Mouse (Mus musculus) heart, postnatal 0 days (tissue): ENCODE results near the gene Clca4b. TPM values are rescaled to one million over a fixed set of nuclear protein-coding genes. Genes with fewer than 3 reads are reported as not detected.
"Not testable (repeated sequence)": the region's sequence is repeated elsewhere in the genome, so short reads cannot be mapped to it uniquely, and the experiment has no call there.

ENCODE experiments used
- ATAC-seq: fragments of 200-750 bp; cut with Nextera tagmentation; 2 replicates; pipeline ENCODE4 v1.8.0; 2017; ENCODE audit warnings: low read depth, moderate number of reproducible peaks, moderate library complexity; ENCODE audit not compliant: insufficient read depth
- DNase-seq: peaks from one replicate; pipeline ENCODE4 v3.0.0-alpha.2; 2016; ENCODE audit warnings: low spot score
- H3K27ac ChIP-seq: fragments of 300-500 bp; sonication (generic); 2 replicates; pipeline ENCODE4 v1.5.1; 2014; ENCODE audit warnings: low read depth, mild to moderate bottlenecking
- H3K27me3 ChIP-seq: fragments of 300-500 bp; sonication (generic); 2 replicates; pipeline ENCODE4 v1.6.1; 2014; ENCODE audit warnings: low read length, mixed read lengths; ENCODE audit not compliant: control insufficient read depth, insufficient read depth
- H3K36me3 ChIP-seq: fragments of 300-500 bp; sonication (generic); replicated peaks from 2 replicates; pipeline ENCODE4 v1.6.1; 2014; ENCODE audit warnings: low read length, mixed read lengths; ENCODE audit not compliant: control insufficient read depth, insufficient read depth
- H3K4me1 ChIP-seq: fragments of 300-500 bp; sonication (generic); 2 replicates; pipeline ENCODE4 v1.6.1; 2014; ENCODE audit warnings: antibody characterized with exemption; ENCODE audit not compliant: control insufficient read depth, insufficient read depth
- H3K4me2 ChIP-seq: fragments of 300-500 bp; sonication (generic); 2 replicates; pipeline ENCODE4 v1.6.1; 2014; ENCODE audit warnings: low read depth, mild to moderate bottlenecking, low read length, moderate library complexity
- H3K4me3 ChIP-seq: fragments of 300-500 bp; sonication (generic); 2 replicates; pipeline ENCODE4 v1.5.1; 2014; ENCODE audit warnings: low read depth, low read length
- H3K9ac ChIP-seq: fragments of 300-500 bp; sonication (generic); replicated peaks from 2 replicates; pipeline ENCODE4 v1.6.1; 2014; ENCODE audit warnings: low read depth, low read length, mixed read lengths
- H3K9me3 ChIP-seq: fragments of 300-500 bp; sonication (generic); replicated peaks from 2 replicates; pipeline ENCODE4 v1.6.1; 2016; ENCODE audit warnings: low read length; ENCODE audit not compliant: control insufficient read depth
- CTCF ChIP-seq: IDR thresholded peaks from 2 replicates; pipeline ENCODE4 v1.5.1; 2016; ENCODE audit warnings: antibody characterized with exemption, control low read depth, low read depth
- EP300 ChIP-seq: IDR thresholded peaks from 2 replicates; pipeline ENCODE4 v1.6.1; 2016; ENCODE audit warnings: antibody characterized with exemption, low read depth
- WGBS: fragments of 180-500 bp; shearing (Covaris S2); extraction: QIAGEN DNeasy Blood & Tissue Kit; methylation state at CpG from one replicate; pipeline ENCODE4 v1.1.7; 2014; 5-methylcytosine and 5-hydroxymethylcytosine counted together
- polyA plus RNA-seq: library from polyadenylated mRNA; unstranded; fragments of >200 nt; fragmentation: Nextera tagmentation; extraction: Ambion mirVana; gene quantifications from 2 replicates; pipeline ENCODE4 v1.2.1, GENCODE M21; 2015
- total RNA-seq: library from RNA; depleted of rRNA; stranded (reverse); fragments of >200 nt; gene quantifications from 2 replicates; pipeline ENCODE4 v1.2.3, GENCODE M21; 2014; ENCODE audit warnings: low replicate concordance

The Clca4b gene
- total and polyA plus RNA-seq, 2 experiments from 2014 or later: not detected

- 71% methylated on average over 1 of the region's 1 CpGs for whole genome bisulfite sequencing
- H3K4me1 ChIP-seq: no peaks in the 10 kb centered on the region
- H3K4me2 ChIP-seq: no peak overlapping the region
- no peaks in the 10 kb centered on the region for H3K27me3 ChIP-seq
- no peaks in the 10 kb centered on the region for H3K36me3 ChIP-seq
- no peak overlapping the region for H3K4me3 ChIP-seq
- no peaks in the 10 kb centered on the region for H3K9me3 ChIP-seq
- H3K9ac ChIP-seq: no peak overlapping the region
- no peak for TF ChIP-seq CTCF
- no peak overlapping the region for H3K27ac ChIP-seq
- DNase-seq: no peak
- no peak for ATAC-seq
Measured at GRCm38 (mm10) chr3:144969755-144970154, 37.4 kb upstream of the Clca4b start.

GRCm38 (mm10) chr3:144966074-144966473 is 33.7 kb upstream of the Clca4b start:
- Histone ChIP-seq H3K36me3 (no peaks in the 10 kb centered on the region), H3K4me1 (no peaks in the 10 kb centered on the region), H3K4me2 (no peak overlapping the region), H3K27me3 (no peaks in the 10 kb centered on the region), H3K9ac (no peak overlapping the region), H3K27ac (no peak overlapping the region), H3K4me3 (no peak overlapping the region), H3K9me3 (no peaks in the 10 kb centered on the region)
- TF ChIP-seq CTCF (no peak), EP300 (no peak)
- WGBS: 57% methylated on average over 4 of the region's 4 CpGs
- DNase-seq (no peak), ATAC-seq (no peak)

- Histone ChIP-seq H3K4me3 (no peak overlapping the region), H3K27ac (no peak overlapping the region), H3K4me2 (no peak overlapping the region), H3K9ac (no peak overlapping the region), H3K36me3 (no peaks in the 10 kb centered on the region), H3K27me3 (no peaks in the 10 kb centered on the region), H3K9me3 (no peaks in the 10 kb centered on the region), H3K4me1 (no peaks in the 10 kb centered on the region)
- DNase-seq (no peak), ATAC-seq (no peak)
- 53% methylated on average over 4 of the region's 4 CpGs for WGBS
- TF ChIP-seq EP300 (no peak), CTCF (no peak)
Measured at GRCm38 (mm10) chr3:144950829-144951228, 18.5 kb upstream of the Clca4b start.

- H3K36me3 ChIP-seq, H3K4me1 ChIP-seq, H3K27me3 ChIP-seq, DNase-seq, H3K27ac ChIP-seq, H3K4me2 ChIP-seq, H3K4me3 ChIP-seq, H3K9me3 ChIP-seq, H3K9ac ChIP-seq, ATAC-seq: not testable (repeated sequence)
- WGBS: 28% methylated on average over 5 of the region's 5 CpGs
Measured at GRCm38 (mm10) chr3:144947376-144947775, 15.0 kb upstream of the Clca4b start.

- not testable (repeated sequence) for H3K27ac ChIP-seq, H3K9me3 ChIP-seq, H3K4me2 ChIP-seq, H3K4me3 ChIP-seq, H3K36me3 ChIP-seq, ATAC-seq, H3K9ac ChIP-seq, DNase-seq, H3K27me3 ChIP-seq, H3K4me1 ChIP-seq
Measured at GRCm38 (mm10) chr3:144933625-144934024, 1.3 kb upstream of the Clca4b start.

GRCm38 (mm10) chr3:144933011-144933491 is 722 bp upstream of the Clca4b start:
- no peak overlapping the region for H3K9ac ChIP-seq
- TF ChIP-seq EP300 (no peak), CTCF (no peak)
- H3K27me3 ChIP-seq: no peaks in the 10 kb centered on the region
- no peak overlapping the region for H3K4me3 ChIP-seq
- no peaks in the 10 kb centered on the region for H3K4me1 ChIP-seq
- no peaks in the 10 kb centered on the region for H3K9me3 ChIP-seq
- no peak overlapping the region for H3K27ac ChIP-seq
- no peak for ATAC-seq
- no peaks in the 10 kb centered on the region for H3K36me3 ChIP-seq
- no peak overlapping the region for H3K4me2 ChIP-seq
- no peak for DNase-seq
- 76% methylated on average over 1 of the region's 1 CpGs for WGBS
